Mouse (Mus musculus): ENCODE data around the gene Zdhhc9. TPM values are rescaled to one million over a fixed set of nuclear protein-coding genes. Genes with fewer than 3 reads are reported as not detected.

Zdhhc9 gene
- total RNA-seq, 1 experiment, result 9.7 TPM

DNA sequence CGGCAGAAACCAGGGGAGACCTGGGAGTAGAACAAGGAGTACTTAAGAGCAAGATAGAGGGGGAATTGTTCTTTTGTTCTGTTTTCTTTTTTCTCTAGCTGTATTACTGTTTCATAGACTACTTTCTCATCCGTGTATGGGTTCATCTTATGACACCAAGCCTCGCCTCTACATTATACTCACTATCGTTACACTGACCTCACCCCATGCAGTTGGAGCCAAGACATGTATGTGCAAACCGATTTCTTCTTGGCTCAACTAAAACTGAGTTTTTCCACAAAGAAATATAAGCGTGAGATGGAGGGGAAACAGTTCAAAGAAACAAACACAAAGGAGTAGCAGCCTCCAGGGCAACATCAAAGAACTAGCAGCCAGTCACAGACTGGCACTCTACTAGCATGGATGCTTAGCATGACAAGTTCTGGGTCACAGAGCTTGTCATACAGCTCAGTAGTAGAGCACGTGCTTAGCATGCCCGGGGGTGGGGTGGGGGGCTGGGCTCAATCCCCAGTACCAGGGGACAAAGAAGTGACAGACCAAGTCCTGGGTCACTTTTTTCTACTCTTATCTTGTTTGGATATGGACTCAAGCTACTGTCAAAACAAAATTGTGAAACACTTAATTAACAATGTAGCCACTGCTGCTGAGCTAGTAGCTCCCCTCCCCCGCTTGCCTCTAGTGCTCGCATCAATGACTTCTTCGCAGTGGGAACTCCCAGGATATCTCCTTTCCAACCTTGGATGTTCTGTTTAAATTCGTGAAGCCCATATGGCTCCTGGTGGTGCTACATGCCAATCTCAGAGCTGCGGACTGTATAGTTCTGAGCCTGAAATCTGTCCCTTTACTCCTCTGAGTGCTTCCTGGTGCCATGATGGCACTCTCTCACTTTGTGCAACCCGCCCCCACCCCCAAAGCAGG lies 15.2 kb downstream of the Zdhhc9 start:
- Histone ChIP-seq H3K9me3 (ENCODE audit: control insufficient read depth, insufficient read depth, low read depth, low read length) (no peaks in the 10 kb centered on the region), H3K4me3 (ENCODE audit: insufficient read depth in 1 of 2, low read depth in 1 of 2, low read length in 2 of 2, poor library complexity in 1 of 2, severe bottlenecking in 1 of 2) (no peak overlapping the region), H3K36me3 (ENCODE audit: control insufficient read depth, insufficient read depth, low read length, poor library complexity, severe bottlenecking) (no peaks in the 10 kb centered on the region), H3K9ac (ENCODE audit: insufficient read depth, low read depth, low read length, poor library complexity, severe bottlenecking) (no peak overlapping the region), H3K4me1 (ENCODE audit: control insufficient read depth in 2 of 2, insufficient read depth in 2 of 2, low read length in 2 of 2, poor library complexity in 1 of 2) (peaks cover 0 to 3% of the 10 kb centered on the region in 2 experiments; a peak in 2 of 4 replicates), H3K27ac (ENCODE audit: insufficient read depth, low read depth, low read length, poor library complexity, severe bottlenecking) (no peak overlapping the region)
- DNase-seq (ENCODE audit: low read depth, low spot score), result no peak
- in situ Hi-C loops (cut with MboI; ENCODE audit: low sequenced_read_pairs in 2 of 2, unreplicated experiment in 2 of 2), result no loop called here
- TF ChIP-seq HCFC1 (IDR thresholded peaks at IDR 0.05; ENCODE audit: borderline replicate concordance, insufficient read depth, low read length) (no peak), MAFK (IDR thresholded peaks at IDR 0.05; ENCODE audit: insufficient read depth, low read depth, low read length) (no peak), CHD2 (IDR thresholded peaks at IDR 0.05; ENCODE audit: low read depth, low read length) (no peak), ZC3H11A (IDR thresholded peaks at IDR 0.05; ENCODE audit: borderline replicate concordance, low read depth, low read length) (no peak), ZNF384 (IDR thresholded peaks at IDR 0.05; ENCODE audit: low read depth, low read length) (no peak)

DNA sequence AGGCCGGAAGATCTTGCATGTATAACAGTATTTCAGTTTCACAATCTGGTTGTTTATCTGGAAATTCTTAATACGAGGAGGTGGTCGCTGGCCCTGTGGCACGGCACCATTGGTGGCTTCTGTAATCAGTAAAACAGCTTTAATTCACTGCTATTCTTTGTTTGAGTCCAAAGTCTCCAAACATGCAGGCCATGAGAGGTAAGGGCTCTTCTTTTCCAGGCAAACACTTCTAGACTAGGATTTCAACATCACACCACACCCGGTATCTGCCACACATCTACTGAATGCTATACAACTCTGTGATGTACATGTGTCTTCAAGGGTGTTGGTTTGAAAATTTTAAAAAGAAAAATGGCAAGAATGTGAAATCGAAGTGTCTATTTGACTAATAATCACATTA lies 17.4 kb downstream of the Zdhhc9 start:
- DNase-seq (ENCODE audit: low read depth, low spot score), result no peak
- H3K4me1 ChIP-seq (ENCODE audit: control insufficient read depth in 2 of 2, insufficient read depth in 2 of 2, low read length in 2 of 2, poor library complexity in 1 of 2), result no peaks in the 10 kb centered on the region
- H3K4me3 ChIP-seq (ENCODE audit: insufficient read depth in 1 of 2, low read depth in 1 of 2, low read length in 2 of 2, poor library complexity in 1 of 2, severe bottlenecking in 1 of 2), result no peak overlapping the region
- H3K36me3 ChIP-seq (ENCODE audit: control insufficient read depth, insufficient read depth, low read length, poor library complexity, severe bottlenecking), result no peaks in the 10 kb centered on the region
- H3K9me3 ChIP-seq (ENCODE audit: control insufficient read depth, insufficient read depth, low read depth, low read length), result no peaks in the 10 kb centered on the region
- no peak overlapping the region for H3K9ac ChIP-seq (ENCODE audit: insufficient read depth, low read depth, low read length, poor library complexity, severe bottlenecking)
- H3K27ac ChIP-seq (ENCODE audit: insufficient read depth, low read depth, low read length, poor library complexity, severe bottlenecking), result no peak overlapping the region
- in situ Hi-C loops (cut with MboI; ENCODE audit: low sequenced_read_pairs in 2 of 2, unreplicated experiment in 2 of 2), result no loop called here
- TF ChIP-seq MAFK (IDR thresholded peaks at IDR 0.05; ENCODE audit: insufficient read depth, low read depth, low read length), result no peak
- no peak for TF ChIP-seq CHD2 (IDR thresholded peaks at IDR 0.05; ENCODE audit: low read depth, low read length)
- no peak for TF ChIP-seq ZNF384 (IDR thresholded peaks at IDR 0.05; ENCODE audit: low read depth, low read length)
- no peak for TF ChIP-seq ZC3H11A (IDR thresholded peaks at IDR 0.05; ENCODE audit: borderline replicate concordance, low read depth, low read length)
- no peak for TF ChIP-seq HCFC1 (IDR thresholded peaks at IDR 0.05; ENCODE audit: borderline replicate concordance, insufficient read depth, low read length)

DNA sequence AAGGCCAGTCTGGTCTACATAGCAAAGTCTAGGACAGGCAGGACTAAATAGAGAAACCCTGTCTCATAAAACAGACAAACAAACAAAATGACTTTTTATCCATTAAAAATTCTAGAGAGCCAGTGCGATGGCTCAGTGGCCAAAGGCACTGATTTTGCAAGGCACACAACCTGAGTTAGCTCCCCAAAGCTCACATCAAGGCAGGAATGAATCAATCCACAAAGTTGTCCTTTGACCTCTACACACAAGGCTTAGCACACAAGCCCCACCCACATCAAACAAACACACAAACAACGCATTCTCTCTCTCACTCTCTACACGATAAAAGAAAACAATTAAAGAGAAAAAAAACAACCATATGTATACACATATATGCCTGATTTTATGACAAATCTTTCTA lies 24.0 kb downstream of the Zdhhc9 start:
- Histone ChIP-seq H3K9me3 (ENCODE audit: control insufficient read depth, insufficient read depth, low read depth, low read length) (no peaks in the 10 kb centered on the region), H3K4me1 (ENCODE audit: control insufficient read depth in 2 of 2, insufficient read depth in 2 of 2, low read length in 2 of 2, poor library complexity in 1 of 2) (no peaks in the 10 kb centered on the region), H3K4me3 (ENCODE audit: insufficient read depth in 1 of 2, low read depth in 1 of 2, low read length in 2 of 2, poor library complexity in 1 of 2, severe bottlenecking in 1 of 2) (no peak overlapping the region), H3K27ac (ENCODE audit: insufficient read depth, low read depth, low read length, poor library complexity, severe bottlenecking) (no peak overlapping the region), H3K36me3 (ENCODE audit: control insufficient read depth, insufficient read depth, low read length, poor library complexity, severe bottlenecking) (no peaks in the 10 kb centered on the region), H3K9ac (ENCODE audit: insufficient read depth, low read depth, low read length, poor library complexity, severe bottlenecking) (no peak overlapping the region)
- in situ Hi-C loops (cut with MboI; ENCODE audit: low sequenced_read_pairs in 2 of 2, unreplicated experiment in 2 of 2), result no loop called here
- TF ChIP-seq HCFC1 (IDR thresholded peaks at IDR 0.05; ENCODE audit: borderline replicate concordance, insufficient read depth, low read length), result no peak
- DNase-seq (ENCODE audit: low read depth, low spot score), result no peak

DNA sequence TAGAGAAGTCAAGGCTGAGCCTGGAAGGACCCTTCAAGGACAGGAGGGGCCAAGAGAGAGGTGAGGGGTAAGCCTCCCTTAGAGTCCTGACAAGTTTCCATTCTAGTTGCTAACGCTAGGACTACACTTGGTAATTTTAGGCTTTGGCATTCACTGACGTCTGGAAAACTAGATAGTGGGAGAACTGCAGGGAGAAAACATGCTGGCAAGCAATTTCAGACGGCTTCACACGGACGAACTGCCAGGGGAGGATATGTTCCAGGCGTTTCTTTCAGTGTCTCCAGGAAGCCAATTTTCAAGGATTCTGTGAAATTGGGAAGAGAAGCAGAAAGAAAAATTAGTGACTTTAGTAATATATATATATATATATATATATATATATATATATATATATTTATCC lies 26.8 kb downstream of the Zdhhc9 start:
- Histone ChIP-seq H3K36me3 (ENCODE audit: control insufficient read depth, insufficient read depth, low read length, poor library complexity, severe bottlenecking) (no peaks in the 10 kb centered on the region), H3K4me1 (ENCODE audit: control insufficient read depth in 2 of 2, insufficient read depth in 2 of 2, low read length in 2 of 2, poor library complexity in 1 of 2) (no peaks in the 10 kb centered on the region), H3K4me3 (ENCODE audit: insufficient read depth in 1 of 2, low read depth in 1 of 2, low read length in 2 of 2, poor library complexity in 1 of 2, severe bottlenecking in 1 of 2) (no peak overlapping the region), H3K9ac (ENCODE audit: insufficient read depth, low read depth, low read length, poor library complexity, severe bottlenecking) (no peak overlapping the region), H3K27ac (ENCODE audit: insufficient read depth, low read depth, low read length, poor library complexity, severe bottlenecking) (no peak overlapping the region), H3K9me3 (ENCODE audit: control insufficient read depth, insufficient read depth, low read depth, low read length) (no peaks in the 10 kb centered on the region)
- in situ Hi-C loops (cut with MboI; ENCODE audit: low sequenced_read_pairs in 2 of 2, unreplicated experiment in 2 of 2), result no loop called here
- TF ChIP-seq ZNF384 (IDR thresholded peaks at IDR 0.05; ENCODE audit: low read depth, low read length) (no peak), ZC3H11A (IDR thresholded peaks at IDR 0.05; ENCODE audit: borderline replicate concordance, low read depth, low read length) (no peak)
- no peak for DNase-seq (ENCODE audit: low read depth, low spot score)

DNA sequence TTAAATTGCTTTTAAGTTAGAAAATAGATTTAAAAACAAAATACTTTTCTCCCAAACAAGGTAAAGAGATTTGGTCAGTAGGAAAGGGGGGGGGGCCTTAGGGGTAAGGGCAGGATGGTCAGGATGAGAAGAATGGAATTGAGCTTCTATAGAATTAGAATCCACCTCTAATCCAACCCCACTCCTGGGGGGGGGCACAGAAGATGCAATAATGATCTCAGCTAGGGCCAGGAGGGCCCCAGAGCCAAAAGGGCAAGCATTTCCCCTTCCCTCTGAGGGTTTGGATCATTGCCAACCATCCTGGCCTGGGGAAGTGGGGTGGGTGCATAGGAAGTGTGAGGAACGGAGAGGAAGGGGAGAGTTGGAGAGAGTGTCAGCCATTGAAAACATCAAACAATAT lies 38.3 kb downstream of the Zdhhc9 start:
- H3K27ac ChIP-seq (ENCODE audit: insufficient read depth, low read depth, low read length, poor library complexity, severe bottlenecking), result no peak overlapping the region
- no peaks in the 10 kb centered on the region for H3K9me3 ChIP-seq (ENCODE audit: control insufficient read depth, insufficient read depth, low read depth, low read length)
- DNase-seq (ENCODE audit: low read depth, low spot score), result no peak
- H3K4me1 ChIP-seq (ENCODE audit: control insufficient read depth in 2 of 2, insufficient read depth in 2 of 2, low read length in 2 of 2, poor library complexity in 1 of 2), result no peaks in the 10 kb centered on the region
- H3K36me3 ChIP-seq (ENCODE audit: control insufficient read depth, insufficient read depth, low read length, poor library complexity, severe bottlenecking), result peaks cover 5% of the 10 kb centered on the region; the same call in 1 of the 2 replicates
- no peak for TF ChIP-seq MAFK (IDR thresholded peaks at IDR 0.05; ENCODE audit: insufficient read depth, low read depth, low read length)
- H3K4me3 ChIP-seq (ENCODE audit: insufficient read depth in 1 of 2, low read depth in 1 of 2, low read length in 2 of 2, poor library complexity in 1 of 2, severe bottlenecking in 1 of 2), result no peak overlapping the region
- in situ Hi-C loops (cut with MboI; ENCODE audit: low sequenced_read_pairs in 2 of 2, unreplicated experiment in 2 of 2), result no loop called here
- no peak overlapping the region for H3K9ac ChIP-seq (ENCODE audit: insufficient read depth, low read depth, low read length, poor library complexity, severe bottlenecking)

All from ES-E14 (cell line).